Mouse (Mus musculus) liver, postnatal 0 days (tissue): ENCODE measurements around the gene Tmcc3. TPM values are rescaled to one million over a fixed set of nuclear protein-coding genes. Genes with fewer than 3 reads are reported as not detected.

Source experiments
- ATAC-seq: fragments of 200-750 bp; cut with Nextera tagmentation; 2 replicates; pipeline ENCODE4 v1.8.0; 2017; ENCODE audit warnings: mild to moderate bottlenecking, moderate library complexity
- DNase-seq: peaks from one replicate; pipeline ENCODE4 v3.0.0-alpha.2; 2016
- H3K27ac ChIP-seq: fragments of 300-500 bp; sonication (generic); 2 replicates; pipeline ENCODE4 v1.5.1; 2014; ENCODE audit warnings: antibody characterized with exemption, moderate library complexity, mild to moderate bottlenecking, low read depth
- H3K27me3 ChIP-seq: fragments of 300-500 bp; sonication (generic); 2 replicates; pipeline ENCODE4 v1.6.1; 2014; ENCODE audit warnings: low read length, control low read depth, mixed read lengths; ENCODE audit not compliant: insufficient read depth
- H3K36me3 ChIP-seq: fragments of 300-500 bp; sonication (generic); replicated peaks from 2 replicates; pipeline ENCODE4 v1.6.1; 2014; ENCODE audit warnings: mild to moderate bottlenecking, control low read depth, low read length, moderate library complexity, mixed read lengths; ENCODE audit not compliant: insufficient read depth
- H3K4me1 ChIP-seq: fragments of 300-500 bp; sonication (generic); 2 replicates; pipeline ENCODE4 v1.6.1; 2014; ENCODE audit warnings: antibody characterized with exemption, mild to moderate bottlenecking, control low read depth; ENCODE audit not compliant: insufficient read depth
- H3K4me2 ChIP-seq: fragments of 300-500 bp; sonication (generic); 2 replicates; pipeline ENCODE4 v1.6.1; 2014; ENCODE audit warnings: low read depth, mild to moderate bottlenecking, low read length, moderate library complexity, mixed read lengths
- H3K4me3 ChIP-seq: fragments of 300-500 bp; sonication (generic); 2 replicates; pipeline ENCODE4 v1.5.1; 2014; ENCODE audit warnings: low read depth, low read length
- H3K9ac ChIP-seq: fragments of 300-500 bp; sonication (generic); replicated peaks from 2 replicates; pipeline ENCODE4 v1.6.1; 2014; ENCODE audit warnings: mild to moderate bottlenecking, moderate library complexity
- H3K9me3 ChIP-seq: fragments of 300-500 bp; sonication (generic); 2 replicates; pipeline ENCODE4 v1.6.1; 2016; ENCODE audit warnings: mild to moderate bottlenecking, control low read depth, low read length, mixed read lengths
- CTCF ChIP-seq: sonication (generic); IDR thresholded peaks from 2 replicates; pipeline ENCODE4 v1.5.1; 2016; ENCODE audit warnings: antibody characterized with exemption, low read depth
- EP300 ChIP-seq: IDR thresholded peaks from 2 replicates; pipeline ENCODE4 v1.6.1; 2016; ENCODE audit warnings: antibody characterized with exemption, low read depth, mild to moderate bottlenecking
- WGBS: fragments of 180-500 bp; shearing (Covaris S2); extraction: QIAGEN DNeasy Blood & Tissue Kit; methylation state at CpG from one replicate; pipeline ENCODE4 v1.1.7; 2014; ENCODE audit not compliant: insufficient replicate concordance; 5-methylcytosine and 5-hydroxymethylcytosine counted together
- polyA plus RNA-seq: library from polyadenylated mRNA; unstranded; fragments of >200 nt; fragmentation: Nextera tagmentation; extraction: Ambion mirVana; gene quantifications from 2 replicates; pipeline ENCODE4 v1.2.1, GENCODE M21; 2015

Tmcc3 gene
- polyA plus RNA-seq, 1 experiment from 2014 or later = 6.6 TPM

- no peaks in the 10 kb centered on the region for H3K4me1 ChIP-seq
- no peak overlapping the region for H3K4me2 ChIP-seq
- peaks cover 10% of the 10 kb centered on the region for H3K27me3 ChIP-seq
- H3K9ac ChIP-seq = no peak overlapping the region
- no peaks in the 10 kb centered on the region for H3K36me3 ChIP-seq
- DNase-seq (no peak), ATAC-seq (no peak)
- TF ChIP-seq EP300 = no peak
- no peak for TF ChIP-seq CTCF
- H3K9me3 ChIP-seq = no peaks in the 10 kb centered on the region
- H3K27ac ChIP-seq = no peak overlapping the region
- 58% methylated on average over 6 of the region's 6 CpGs for WGBS
- no peak overlapping the region for H3K4me3 ChIP-seq
Observed at GRCm38 (mm10) chr10:94620561-94620960, 308.8 kb downstream of the Tmcc3 start.

GRCm38 (mm10) chr10:94621420-94622225 lies 309.9 kb downstream of the Tmcc3 start:
- Histone ChIP-seq H3K27me3 (peaks cover 10% of the 10 kb centered on the region), H3K9ac (no peak overlapping the region), H3K36me3 (no peaks in the 10 kb centered on the region), H3K4me1 (no peaks in the 10 kb centered on the region), H3K4me3 (no peak overlapping the region), H3K4me2 (no peak overlapping the region), H3K27ac (no peak overlapping the region), H3K9me3 (no peaks in the 10 kb centered on the region)
- ATAC-seq (no peak), DNase-seq (peak; percentile 14)
- TF ChIP-seq EP300 (no peak), CTCF (no peak)
- 16% methylated on average over 13 of the region's 13 CpGs for WGBS

- Histone ChIP-seq H3K9me3 (no peaks in the 10 kb centered on the region), H3K4me2 (no peak overlapping the region), H3K4me1 (no peaks in the 10 kb centered on the region), H3K27me3 (peaks cover 10% of the 10 kb centered on the region), H3K9ac (no peak overlapping the region), H3K27ac (no peak overlapping the region), H3K36me3 (no peaks in the 10 kb centered on the region), H3K4me3 (no peak overlapping the region)
- TF ChIP-seq EP300 (no peak), CTCF (no peak)
- WGBS = 55% methylated on average over 5 of the region's 5 CpGs
- ATAC-seq (no peak), DNase-seq (peak; percentile 2)
Observed at GRCm38 (mm10) chr10:94622281-94622680, 310.5 kb downstream of the Tmcc3 start.

- no peaks in the 10 kb centered on the region for H3K36me3 ChIP-seq
- peaks cover 10% of the 10 kb centered on the region for H3K27me3 ChIP-seq
- DNase-seq (peak; percentile 10), ATAC-seq (no peak)
- no peak overlapping the region for H3K4me2 ChIP-seq
- no peak overlapping the region for H3K9ac ChIP-seq
- 28% methylated on average over 9 of the region's 9 CpGs for WGBS
- H3K4me3 ChIP-seq = no peak overlapping the region
- TF ChIP-seq CTCF (no peak), EP300 (no peak)
- no peaks in the 10 kb centered on the region for H3K9me3 ChIP-seq
- no peak overlapping the region for H3K27ac ChIP-seq
- H3K4me1 ChIP-seq = no peaks in the 10 kb centered on the region
Observed at GRCm38 (mm10) chr10:94622828-94623227, 311.1 kb downstream of the Tmcc3 start.

GRCm38 (mm10) chr10:94623617-94624016 lies 311.9 kb downstream of the Tmcc3 start:
- DNase-seq (peak; percentile 84), ATAC-seq (peak; percentile 21; the same call in 1 of the 2 replicates)
- 16% methylated on average over 10 of the region's 10 CpGs for WGBS
- Histone ChIP-seq H3K4me3 (no peak overlapping the region), H3K36me3 (no peaks in the 10 kb centered on the region), H3K27me3 (peaks cover 10% of the 10 kb centered on the region), H3K9me3 (no peaks in the 10 kb centered on the region), H3K4me2 (no peak overlapping the region), H3K9ac (no peak overlapping the region), H3K27ac (no peak overlapping the region), H3K4me1 (no peaks in the 10 kb centered on the region)
- TF ChIP-seq CTCF (peak; percentile 93), EP300 (no peak)

- peaks cover 10% of the 10 kb centered on the region for H3K27me3 ChIP-seq
- WGBS = 79% methylated on average over 9 of the region's 9 CpGs
- no peaks in the 10 kb centered on the region for H3K9me3 ChIP-seq
- DNase-seq (peak; percentile 6), ATAC-seq (no peak)
- TF ChIP-seq EP300 (no peak), CTCF (no peak)
- H3K4me2 ChIP-seq = no peak overlapping the region
- H3K27ac ChIP-seq = no peak overlapping the region
- no peaks in the 10 kb centered on the region for H3K36me3 ChIP-seq
- H3K4me1 ChIP-seq = no peaks in the 10 kb centered on the region
- no peak overlapping the region for H3K4me3 ChIP-seq
- H3K9ac ChIP-seq = no peak overlapping the region
Observed at GRCm38 (mm10) chr10:94625036-94625435, 313.3 kb downstream of the Tmcc3 start.
